Mouse (Mus musculus) megakaryocyte, embryonic 14.5 days (primary cell): Measurements from ENCODE around the gene Tango2.

Experiments
- FLI1 ChIP-seq: IDR thresholded peaks from 2 replicates; pipeline ENCODE4 v1.6.1; 2012; ENCODE audit warnings: low read length, inconsistent platforms, mixed read lengths
- GATA1 ChIP-seq: IDR thresholded peaks from 3 replicates; pipeline ENCODE4 v1.6.1; 2012; ENCODE audit warnings: mixed read lengths, low read length, inconsistent platforms, borderline replicate concordance

DNA sequence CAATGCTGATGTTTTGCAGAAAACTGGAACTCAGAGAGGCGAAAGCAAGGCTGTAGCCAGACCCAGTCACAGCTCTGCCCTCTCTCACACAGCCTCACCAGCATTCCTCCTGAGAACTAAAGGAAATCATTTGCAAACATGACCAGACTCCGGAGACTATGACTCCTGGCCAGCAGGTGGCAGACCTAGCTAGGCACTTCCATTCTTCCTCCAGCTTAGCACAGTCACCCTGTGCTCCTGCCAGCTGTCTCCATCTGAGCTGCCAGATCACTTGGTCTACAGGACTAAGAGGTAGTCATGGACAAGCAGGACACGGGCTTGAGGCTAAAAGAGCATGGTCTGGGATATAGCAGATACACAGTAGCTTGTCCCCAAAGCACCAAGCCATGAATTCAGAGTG is 2.7 kb downstream of the Tango2 start:
- TF ChIP-seq GATA1 (no peak), FLI1 (no peak)
